Mouse (Mus musculus) G1E (cell line): ENCODE measurements around the gene Cdk5rap1.
"Not testable (repeated sequence)": the region's sequence is repeated elsewhere in the genome, so short reads cannot be mapped to it uniquely, and the experiment has no call there.

Source experiments
- CTCF ChIP-seq: IDR thresholded peaks from 2 replicates; pipeline ENCODE4 v1.5.1; 2012; ENCODE audit warnings: low read depth, low read length, inconsistent platforms, mixed read lengths
- GATA1 ChIP-seq: IDR thresholded peaks from 2 replicates; pipeline ENCODE4 v1.6.1; 2012; ENCODE audit warnings: borderline replicate concordance, low read length, inconsistent platforms, mixed read lengths
- GATA2 ChIP-seq: IDR thresholded peaks from 2 replicates; pipeline ENCODE4 v1.6.1; 2012; ENCODE audit warnings: low read depth, low read length, inconsistent platforms, borderline replicate concordance
- POLR2AphosphoS5 ChIP-seq: IDR thresholded peaks from 2 replicates; pipeline ENCODE4 v1.6.1; 2012; ENCODE audit warnings: low read depth, low read length, inconsistent platforms; ENCODE audit not compliant: insufficient replicate concordance
- TAL1 ChIP-seq: conservative IDR thresholded peaks from 2 replicates; pipeline ENCODE4 v1.6.1; 2012; ENCODE audit warnings: low read depth, low read length, inconsistent platforms, mixed read lengths

DNA sequence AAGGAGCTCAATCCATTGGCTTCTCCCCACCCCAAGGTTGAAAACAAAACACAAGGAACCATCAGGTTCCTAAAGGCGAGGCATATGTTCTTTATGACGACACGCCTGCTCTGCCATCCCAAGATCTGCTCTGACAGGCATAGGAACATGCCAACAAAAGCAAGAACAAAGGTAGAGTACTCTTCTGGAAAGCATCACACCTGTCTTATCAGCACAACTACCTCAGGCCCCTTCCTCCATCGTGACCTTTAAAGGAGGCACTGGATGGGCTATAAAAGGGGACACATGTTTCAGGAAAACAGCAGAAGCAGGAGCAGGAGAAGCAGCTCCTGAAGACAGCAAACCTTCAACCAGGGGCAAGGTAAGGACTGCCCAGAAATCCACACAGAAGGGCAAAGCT is 65.9 kb downstream of the Cdk5rap1 start, which contains the start of gene Bpifb9b:
- not testable (repeated sequence) for TF ChIP-seq CTCF, POLR2AphosphoS5, GATA1, TAL1, GATA2
